Mouse (Mus musculus): ENCODE measurements around the gene Igfbp3. TPM values are rescaled to one million over a fixed set of nuclear protein-coding genes. Genes with fewer than 3 reads are reported as not detected.
"Not testable (repeated sequence)": the region's sequence is repeated elsewhere in the genome, so short reads cannot be mapped to it uniquely, and the experiment has no call there.

Igfbp3 gene
- polyA plus RNA-seq, 1 experiment from 2014 or later: 148 TPM

- no peak overlapping the region for H3K4me3 ChIP-seq
- H3K36me3 ChIP-seq: no peaks in the 10 kb centered on the region
- no peak overlapping the region for H3K4me2 ChIP-seq
- ATAC-seq (ENCODE audit: insufficient number of reproducible peaks, low FRiP score, low TSS enrichment, low read depth): no peak
- H3K9me3 ChIP-seq: no peaks in the 10 kb centered on the region
- H3K27ac ChIP-seq: no peak overlapping the region
- H3K9ac ChIP-seq: no peak overlapping the region
- peaks cover 15% of the 10 kb centered on the region for H3K4me1 ChIP-seq
- 84% methylated on average over 4 of the region's 4 CpGs for WGBS
- no peaks in the 10 kb centered on the region for H3K27me3 ChIP-seq
Observed at GRCm38 (mm10) chr11:7230000-7230399, 16.3 kb upstream of the Igfbp3 start.

- Histone ChIP-seq H3K27me3 (no peaks in the 10 kb centered on the region), H3K9ac (no peak overlapping the region), H3K36me3 (no peaks in the 10 kb centered on the region), H3K4me2 (no peak overlapping the region), H3K9me3 (no peaks in the 10 kb centered on the region), H3K4me1 (peaks cover 15% of the 10 kb centered on the region), H3K27ac (0 out of 2 replicates have a peak overlapping the region, but pooled peaks have one; percentile 11), H3K4me3 (no peak overlapping the region)
- 78% methylated on average over 4 of the region's 4 CpGs for WGBS
- ATAC-seq (ENCODE audit: insufficient number of reproducible peaks, low FRiP score, low TSS enrichment, low read depth): no peak
Observed at GRCm38 (mm10) chr11:7228107-7228506, 14.4 kb upstream of the Igfbp3 start.

- WGBS: 66% methylated on average over 7 of the region's 7 CpGs
- H3K27me3 ChIP-seq: no peaks in the 10 kb centered on the region
- no peak overlapping the region for H3K9ac ChIP-seq
- H3K27ac ChIP-seq: 0 out of 2 replicates have a peak overlapping the region, but pooled peaks have one; percentile 54
- peak; percentile 30; the same call in 1 of the 2 replicates for ATAC-seq (ENCODE audit: insufficient number of reproducible peaks, low FRiP score, low TSS enrichment, low read depth)
- H3K36me3 ChIP-seq: no peaks in the 10 kb centered on the region
- H3K4me1 ChIP-seq: peaks cover 15% of the 10 kb centered on the region
- H3K9me3 ChIP-seq: no peaks in the 10 kb centered on the region
- no peak overlapping the region for H3K4me2 ChIP-seq
- H3K4me3 ChIP-seq: no peak overlapping the region
Observed at GRCm38 (mm10) chr11:7226810-7227550, 13.3 kb upstream of the Igfbp3 start.

GRCm38 (mm10) chr11:7226200-7226599, 12.5 kb upstream of the Igfbp3 start:
- Histone ChIP-seq H3K4me3 (no peak overlapping the region), H3K4me2 (no peak overlapping the region), H3K27me3 (no peaks in the 10 kb centered on the region), H3K4me1 (peaks cover 15% of the 10 kb centered on the region), H3K27ac (0 out of 2 replicates have a peak overlapping the region, but pooled peaks have one; percentile 54), H3K9ac (no peak overlapping the region), H3K36me3 (no peaks in the 10 kb centered on the region), H3K9me3 (no peaks in the 10 kb centered on the region)
- WGBS: 43% methylated on average over 2 of the region's 2 CpGs
- no peak for ATAC-seq (ENCODE audit: insufficient number of reproducible peaks, low FRiP score, low TSS enrichment, low read depth)

GRCm38 (mm10) chr11:7221826-7222225, 8.1 kb upstream of the Igfbp3 start:
- not testable (repeated sequence) for H3K27ac ChIP-seq; H3K4me2 ChIP-seq; H3K27me3 ChIP-seq; H3K9ac ChIP-seq; H3K4me3 ChIP-seq; H3K4me1 ChIP-seq; H3K9me3 ChIP-seq; ATAC-seq (ENCODE audit: insufficient number of reproducible peaks, low FRiP score, low TSS enrichment, low read depth); H3K36me3 ChIP-seq
- WGBS: 75% methylated on average over 8 of the region's 8 CpGs

- H3K4me2 ChIP-seq: no peak overlapping the region
- H3K9me3 ChIP-seq: no peaks in the 10 kb centered on the region
- H3K27ac ChIP-seq: no peak overlapping the region
- no peak overlapping the region for H3K9ac ChIP-seq
- H3K36me3 ChIP-seq: no peaks in the 10 kb centered on the region
- H3K27me3 ChIP-seq: peaks cover 35% of the 10 kb centered on the region
- 13% methylated on average over 8 of the region's 8 CpGs for WGBS
- no peak overlapping the region for H3K4me3 ChIP-seq
- H3K4me1 ChIP-seq: peaks cover 39% of the 10 kb centered on the region
- no peak for ATAC-seq (ENCODE audit: insufficient number of reproducible peaks, low FRiP score, low TSS enrichment, low read depth)
Observed at GRCm38 (mm10) chr11:7215703-7216102, 2.0 kb upstream of the Igfbp3 start.

GRCm38 (mm10) chr11:7214761-7215160, 1.0 kb upstream of the Igfbp3 start:
- Histone ChIP-seq H3K4me1 (peaks cover 42% of the 10 kb centered on the region), H3K9ac (no peak overlapping the region), H3K9me3 (no peaks in the 10 kb centered on the region), H3K27ac (0 out of 2 replicates have a peak overlapping the region, but pooled peaks have one; percentile 84), H3K27me3 (peaks cover 35% of the 10 kb centered on the region), H3K4me2 (peak overlapping the region; percentile 94), H3K36me3 (no peaks in the 10 kb centered on the region), H3K4me3 (peak overlapping the region; percentile 67)
- ATAC-seq (ENCODE audit: insufficient number of reproducible peaks, low FRiP score, low TSS enrichment, low read depth): no peak
- WGBS: 7% methylated on average over 14 of the region's 14 CpGs

GRCm38 (mm10) chr11:7214342-7214660, 578 bp upstream of the Igfbp3 start:
- Histone ChIP-seq H3K4me2 (peak overlapping the region; percentile 94), H3K9ac (no peak overlapping the region), H3K4me3 (peak overlapping the region; percentile 67), H3K4me1 (peaks cover 42% of the 10 kb centered on the region), H3K27ac (0 out of 2 replicates have a peak overlapping the region, but pooled peaks have one; percentile 84), H3K36me3 (peaks cover 4% of the 10 kb centered on the region; the same call in 1 of the 2 replicates), H3K27me3 (peaks cover 35% of the 10 kb centered on the region), H3K9me3 (no peaks in the 10 kb centered on the region)
- WGBS: 1% methylated on average over 12 of the region's 12 CpGs
- ATAC-seq (ENCODE audit: insufficient number of reproducible peaks, low FRiP score, low TSS enrichment, low read depth): no peak

- H3K4me1 ChIP-seq: peaks cover 42% of the 10 kb centered on the region
- H3K4me3 ChIP-seq: peak overlapping the region; percentile 67
- H3K9ac ChIP-seq: peak overlapping the region; percentile 46
- 2% methylated on average over 19 of the region's 19 CpGs for WGBS
- H3K27ac ChIP-seq: peak overlapping the region; percentile 84
- H3K36me3 ChIP-seq: peaks cover 12% of the 10 kb centered on the region
- H3K9me3 ChIP-seq: no peaks in the 10 kb centered on the region
- peak overlapping the region; percentile 94 for H3K4me2 ChIP-seq
- peaks cover 35% of the 10 kb centered on the region for H3K27me3 ChIP-seq
- no peak for ATAC-seq (ENCODE audit: insufficient number of reproducible peaks, low FRiP score, low TSS enrichment, low read depth)
Observed at GRCm38 (mm10) chr11:7213161-7213500, 592 bp downstream of the Igfbp3 start.

GRCm38 (mm10) chr11:7212126-7212798, 1.5 kb downstream of the Igfbp3 start:
- Histone ChIP-seq H3K4me3 (peak overlapping the region; percentile 67), H3K9me3 (no peaks in the 10 kb centered on the region), H3K4me1 (peaks cover 42% of the 10 kb centered on the region), H3K9ac (peak overlapping the region; percentile 46; the same call in 1 of the 2 replicates), H3K36me3 (peaks cover 15% of the 10 kb centered on the region), H3K27me3 (peaks cover 35% of the 10 kb centered on the region), H3K27ac (peak overlapping the region; percentile 84), H3K4me2 (peak overlapping the region; percentile 94)
- ATAC-seq (ENCODE audit: insufficient number of reproducible peaks, low FRiP score, low TSS enrichment, low read depth): no peak
- 9% methylated on average over 17 of the region's 17 CpGs for WGBS

- peaks cover 39% of the 10 kb centered on the region for H3K4me1 ChIP-seq
- H3K9me3 ChIP-seq: no peaks in the 10 kb centered on the region
- WGBS: 12% methylated on average over 9 of the region's 9 CpGs
- no peak overlapping the region for H3K9ac ChIP-seq
- peak overlapping the region; percentile 24 for H3K4me3 ChIP-seq
- peaks cover 15% of the 10 kb centered on the region for H3K36me3 ChIP-seq
- H3K27ac ChIP-seq: no peak overlapping the region
- H3K27me3 ChIP-seq: peaks cover 35% of the 10 kb centered on the region
- no peak for ATAC-seq (ENCODE audit: insufficient number of reproducible peaks, low FRiP score, low TSS enrichment, low read depth)
- H3K4me2 ChIP-seq: peak overlapping the region; percentile 28
Observed at GRCm38 (mm10) chr11:7211211-7211610, 2.5 kb downstream of the Igfbp3 start.

GRCm38 (mm10) chr11:7210343-7210742, 3.4 kb downstream of the Igfbp3 start:
- 13% methylated on average over 6 of the region's 6 CpGs for WGBS
- ATAC-seq (ENCODE audit: insufficient number of reproducible peaks, low FRiP score, low TSS enrichment, low read depth): no peak
- peak overlapping the region; percentile 24; the same call in 1 of the 2 replicates for H3K4me3 ChIP-seq

More at GRCm38 (mm10) chr11:7210343-7210742, 3.4 kb downstream of the Igfbp3 start:
- Histone ChIP-seq H3K4me1 (peaks cover 34% of the 10 kb centered on the region), H3K9ac (no peak overlapping the region), H3K27me3 (peaks cover 35% of the 10 kb centered on the region), H3K9me3 (no peaks in the 10 kb centered on the region), H3K27ac (no peak overlapping the region), H3K4me2 (peak overlapping the region; percentile 28; the same call in 1 of the 2 replicates), H3K36me3 (peaks cover 15% of the 10 kb centered on the region)

All from limb, embryonic 15.5 days (tissue).